Mouse (Mus musculus): Measurements from ENCODE around the gene Hist1h2ap. TPM values are rescaled to one million over a fixed set of nuclear protein-coding genes. Genes with fewer than 3 reads are reported as not detected.

Gene Hist1h2ap
- polyA plus RNA-seq, 1 experiment from 2014 or later = 4,825 TPM

Small RNA genes within 50 kb of the gene (microRNA-seq; reads per million reads assigned to microRNA genes)
- gene Gm19658 = not detected
- not detected for gene Gm44346
- gene Gm44466 = not detected

Other genes with a start within 250 kb of the Hist1h2ap start
- gene Olfr1362, start 219.5 kb downstream of the Hist1h2ap start, polyA plus RNA-seq (2016; fragmentation: Nextera tagmentation; extraction: Ambion mirVana) = not detected in 2 replicates
- gene Olfr11, start 191.0 kb downstream of the Hist1h2ap start, polyA plus RNA-seq (2016; fragmentation: Nextera tagmentation; extraction: Ambion mirVana) = not detected in 2 replicates
- not detected in 2 replicates for gene Olfr1361, start 170.1 kb downstream of the Hist1h2ap start, polyA plus RNA-seq (2016; fragmentation: Nextera tagmentation; extraction: Ambion mirVana)
- gene Olfr1360, start 156.1 kb downstream of the Hist1h2ap start, polyA plus RNA-seq (2016; fragmentation: Nextera tagmentation; extraction: Ambion mirVana) = not detected in 2 replicates
- gene Olfr1359, start 135.4 kb downstream of the Hist1h2ap start, polyA plus RNA-seq (2016; fragmentation: Nextera tagmentation; extraction: Ambion mirVana) = not detected in 2 replicates
- gene Hist1h2bl, start 117.4 kb downstream of the Hist1h2ap start, polyA plus RNA-seq (2016; fragmentation: Nextera tagmentation; extraction: Ambion mirVana) = 3.1 and 3.6 TPM in 2 replicates
- gene Hist1h2ai, start 117.1 kb downstream of the Hist1h2ap start, polyA plus RNA-seq (2016; fragmentation: Nextera tagmentation; extraction: Ambion mirVana) = 41.3 and 50.1 TPM in 2 replicates
- 17.9 and 30.8 TPM in 2 replicates for gene Hist1h3h, start 115.8 kb downstream of the Hist1h2ap start, polyA plus RNA-seq (2016; fragmentation: Nextera tagmentation; extraction: Ambion mirVana)
- 8.3 and 8.9 TPM in 2 replicates for gene Hist1h2bm, start 111.5 kb downstream of the Hist1h2ap start, polyA plus RNA-seq (2016; fragmentation: Nextera tagmentation; extraction: Ambion mirVana)
- gene Hist1h4j, start 98.4 kb downstream of the Hist1h2ap start, polyA plus RNA-seq (2016; fragmentation: Nextera tagmentation; extraction: Ambion mirVana) = 1.6 and 1.9 TPM in 2 replicates
- gene Hist1h4k, start 83.0 kb downstream of the Hist1h2ap start, polyA plus RNA-seq (2016; fragmentation: Nextera tagmentation; extraction: Ambion mirVana) = 4.7 and 8.9 TPM in 2 replicates
- gene Hist1h2ak, start 79.7 kb downstream of the Hist1h2ap start, polyA plus RNA-seq (2016; fragmentation: Nextera tagmentation; extraction: Ambion mirVana) = 37.1 and 46.3 TPM in 2 replicates
- gene Hist1h2bn, start 79.4 kb downstream of the Hist1h2ap start, polyA plus RNA-seq (2016; fragmentation: Nextera tagmentation; extraction: Ambion mirVana) = 4.1 and 4.3 TPM in 2 replicates
- gene Hist1h1b, start 52.9 kb downstream of the Hist1h2ap start, polyA plus RNA-seq (2016; fragmentation: Nextera tagmentation; extraction: Ambion mirVana) = 35.1 and 35.4 TPM in 2 replicates
- gene Hist1h3i, start 50.1 kb downstream of the Hist1h2ap start, polyA plus RNA-seq (2016; fragmentation: Nextera tagmentation; extraction: Ambion mirVana) = 144 and 172 TPM in 2 replicates
- 13.0 and 18.3 TPM in 2 replicates for gene Hist1h2an, start 46.3 kb downstream of the Hist1h2ap start, polyA plus RNA-seq (2016; fragmentation: Nextera tagmentation; extraction: Ambion mirVana)
- 1.5 and 1.8 TPM in 2 replicates for gene Hist1h2bp, start 46.0 kb downstream of the Hist1h2ap start, polyA plus RNA-seq (2016; fragmentation: Nextera tagmentation; extraction: Ambion mirVana)
- gene Hist1h2bq, start 23.3 kb downstream of the Hist1h2ap start, polyA plus RNA-seq (2016; fragmentation: Nextera tagmentation; extraction: Ambion mirVana) = 35.6 and 40.3 TPM in 2 replicates
- gene Hist1h2ao, start 23.0 kb downstream of the Hist1h2ap start, polyA plus RNA-seq (2016; fragmentation: Nextera tagmentation; extraction: Ambion mirVana) = not detected in 2 replicates
- gene Hist1h4m, start 21.8 kb downstream of the Hist1h2ap start, polyA plus RNA-seq (2016; fragmentation: Nextera tagmentation; extraction: Ambion mirVana) = not detected in 2 replicates
- 18.0 and 19.5 TPM in 2 replicates for gene Hist1h4n, start 1.3 kb downstream of the Hist1h2ap start, polyA plus RNA-seq (2016; fragmentation: Nextera tagmentation; extraction: Ambion mirVana)
- gene Hist1h2br, start 236 bp upstream of the Hist1h2ap start, polyA plus RNA-seq (2016; fragmentation: Nextera tagmentation; extraction: Ambion mirVana) = 34.0 and 43.6 TPM in 2 replicates
- gene Zfp184, start 111.6 kb upstream of the Hist1h2ap start, polyA plus RNA-seq (2016; fragmentation: Nextera tagmentation; extraction: Ambion mirVana) = 21.7 and 23.6 TPM in 2 replicates
- gene Pom121l2, start 147.7 kb upstream of the Hist1h2ap start, polyA plus RNA-seq (2016; fragmentation: Nextera tagmentation; extraction: Ambion mirVana) = 0.33 TPM in 1 of 2 replicates, not detected in the other
- gene Prss16, start 176.2 kb upstream of the Hist1h2ap start, polyA plus RNA-seq (2016; fragmentation: Nextera tagmentation; extraction: Ambion mirVana) = 0.69 and 0.95 TPM in 2 replicates
- 8.0 and 8.3 TPM in 2 replicates for gene Hist1h2ah, start 202.1 kb upstream of the Hist1h2ap start, polyA plus RNA-seq (2016; fragmentation: Nextera tagmentation; extraction: Ambion mirVana)
- 19.4 and 20.1 TPM in 2 replicates for gene Hist1h2bk, start 202.4 kb upstream of the Hist1h2ap start, polyA plus RNA-seq (2016; fragmentation: Nextera tagmentation; extraction: Ambion mirVana)
- gene Hist1h4i, start 207.9 kb upstream of the Hist1h2ap start, polyA plus RNA-seq (2016; fragmentation: Nextera tagmentation; extraction: Ambion mirVana) = 26.8 and 29.2 TPM in 2 replicates
- 117 and 124 TPM in 2 replicates for gene Hist1h2ag, start 209.4 kb upstream of the Hist1h2ap start, polyA plus RNA-seq (2016; fragmentation: Nextera tagmentation; extraction: Ambion mirVana)
- gene Hist1h2bj, start 209.7 kb upstream of the Hist1h2ap start, polyA plus RNA-seq (2016; fragmentation: Nextera tagmentation; extraction: Ambion mirVana) = 15.2 and 17.7 TPM in 2 replicates

Data from embryonic facial prominence, embryonic 12.5 days (tissue).